Mouse (Mus musculus): ENCODE measurements at regions not wholly inside any gene's neighbourhood (a gene's known extent, or its start where the extent isn't known, plus 50 kb on each side); places are given as distances from the start of the nearest gene placed in this dataset.

GRCm38 (mm10) chr8:41485163-41485562 lies 68.3 kb upstream of the Frg1 start:
- no peak for DNase-seq (ENCODE audit: low spot score in 2 of 2)

- no peak for DNase-seq (ENCODE audit: low spot score in 2 of 2)
Observed at GRCm38 (mm10) chr8:41483297-41483696, 66.4 kb upstream of the Frg1 start.

GRCm38 (mm10) chr8:41472992-41473699 lies 56.3 kb upstream of the Frg1 start:
- DNase-seq (ENCODE audit: low spot score in 2 of 2) = no peak

GRCm38 (mm10) chr8:41472233-41472632 lies 55.4 kb upstream of the Frg1 start:
- DNase-seq (ENCODE audit: low spot score in 2 of 2) = no peak

Data from frontal cortex, postnatal 25 days (tissue).